Mouse (Mus musculus): ENCODE data around the gene Qtrt1. TPM values are rescaled to one million over a fixed set of nuclear protein-coding genes. Genes with fewer than 3 reads are reported as not detected.

Qtrt1 gene
- polyA plus RNA-seq, 1 experiment = not detected

- Histone ChIP-seq H3K27ac (ENCODE audit: insufficient read depth, low read depth, low read length) (peak overlapping the region; percentile 84; the same call in 1 of the 2 replicates), H3K4me1 (ENCODE audit: control insufficient read depth, insufficient read depth, low read length) (peaks cover 35% of the 10 kb centered on the region), H3K4me3 (ENCODE audit: insufficient read depth, low read depth, low read length) (no peak overlapping the region)
- 43% methylated on average over 2 of the region's 2 CpGs for WGBS
- TF ChIP-seq POLR2A (IDR thresholded peaks at IDR 0.05; ENCODE audit: insufficient read depth, low read depth, low read length) (no peak), CTCF (IDR thresholded peaks at IDR 0.05; ENCODE audit: insufficient read depth, low read depth, low read length) (no peak)
Measured at GRCm38 (mm10) chr9:21427773-21428172, 16.1 kb downstream of the Qtrt1 start.

GRCm38 (mm10) chr9:21428178-21428577, 16.5 kb downstream of the Qtrt1 start:
- Histone ChIP-seq H3K4me3 (ENCODE audit: insufficient read depth, low read depth, low read length) (no peak overlapping the region), H3K27ac (ENCODE audit: insufficient read depth, low read depth, low read length) (peak overlapping the region; percentile 84), H3K4me1 (ENCODE audit: control insufficient read depth, insufficient read depth, low read length) (peaks cover 37% of the 10 kb centered on the region)
- no peak for TF ChIP-seq POLR2A (IDR thresholded peaks at IDR 0.05; ENCODE audit: insufficient read depth, low read depth, low read length)
- no peak for TF ChIP-seq CTCF (IDR thresholded peaks at IDR 0.05; ENCODE audit: insufficient read depth, low read depth, low read length)
- WGBS = 77% methylated on average over 6 of the region's 6 CpGs

GRCm38 (mm10) chr9:21430724-21431123, 19.1 kb downstream of the Qtrt1 start:
- WGBS = 14% methylated on average over 7 of the region's 7 CpGs
- no peak overlapping the region for H3K4me3 ChIP-seq (ENCODE audit: insufficient read depth, low read depth, low read length)
- peak overlapping the region; percentile 94 for H3K27ac ChIP-seq (ENCODE audit: insufficient read depth, low read depth, low read length)
- TF ChIP-seq CTCF (IDR thresholded peaks at IDR 0.05; ENCODE audit: insufficient read depth, low read depth, low read length) (no peak), POLR2A (IDR thresholded peaks at IDR 0.05; ENCODE audit: insufficient read depth, low read depth, low read length) (no peak)
- H3K4me1 ChIP-seq (ENCODE audit: control insufficient read depth, insufficient read depth, low read length) = peaks cover 50% of the 10 kb centered on the region

- Histone ChIP-seq H3K4me3 (ENCODE audit: insufficient read depth, low read depth, low read length) (no peak overlapping the region), H3K27ac (ENCODE audit: insufficient read depth, low read depth, low read length) (0 out of 2 replicates have a peak overlapping the region, but pooled peaks have one; percentile 34), H3K4me1 (ENCODE audit: control insufficient read depth, insufficient read depth, low read length) (peaks cover 63% of the 10 kb centered on the region)
- no peak for TF ChIP-seq CTCF (IDR thresholded peaks at IDR 0.05; ENCODE audit: insufficient read depth, low read depth, low read length)
- TF ChIP-seq POLR2A (IDR thresholded peaks at IDR 0.05; ENCODE audit: insufficient read depth, low read depth, low read length) = no peak
- WGBS = 69% methylated on average over 7 of the region's 7 CpGs
Measured at GRCm38 (mm10) chr9:21432066-21432465, 20.4 kb downstream of the Qtrt1 start.

DNA sequence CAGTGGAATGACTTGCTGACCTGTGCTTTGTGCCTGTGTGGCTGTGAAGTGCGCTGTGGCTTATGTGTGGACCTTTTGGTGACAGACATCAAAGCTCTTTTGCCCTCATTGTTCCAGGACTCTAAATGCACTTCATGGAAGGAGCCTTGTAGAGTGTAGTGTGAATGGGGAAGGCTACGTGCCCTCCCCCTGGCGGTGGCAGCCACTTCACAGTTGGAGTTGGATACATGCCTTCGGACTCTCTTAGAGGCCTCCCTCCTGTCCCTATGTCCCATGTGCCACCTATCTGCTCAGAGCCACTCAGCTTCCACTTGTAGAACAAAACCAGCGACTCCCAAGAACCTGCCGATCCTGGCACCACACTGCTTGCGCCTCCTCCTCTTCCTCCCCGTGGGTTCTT, 22.1 kb downstream of the Qtrt1 start:
- H3K27ac ChIP-seq (ENCODE audit: insufficient read depth, low read depth, low read length) = peak overlapping the region; percentile 48
- H3K4me3 ChIP-seq (ENCODE audit: insufficient read depth, low read depth, low read length) = no peak overlapping the region
- H3K4me1 ChIP-seq (ENCODE audit: control insufficient read depth, insufficient read depth, low read length) = peaks cover 65% of the 10 kb centered on the region
- 55% methylated on average over 8 of the region's 8 CpGs for WGBS
- no peak for TF ChIP-seq POLR2A (IDR thresholded peaks at IDR 0.05; ENCODE audit: insufficient read depth, low read depth, low read length)
- TF ChIP-seq CTCF (IDR thresholded peaks at IDR 0.05; ENCODE audit: insufficient read depth, low read depth, low read length) = no peak

GRCm38 (mm10) chr9:21434410-21434809, 22.8 kb downstream of the Qtrt1 start:
- WGBS = 26% methylated on average over 2 of the region's 2 CpGs

GRCm38 (mm10) chr9:21435777-21436635, 24.4 kb downstream of the Qtrt1 start:
- 79% methylated on average over 7 of the region's 7 CpGs for WGBS
- no peak overlapping the region for H3K4me3 ChIP-seq (ENCODE audit: insufficient read depth, low read depth, low read length)
- peaks cover 61% of the 10 kb centered on the region for H3K4me1 ChIP-seq (ENCODE audit: control insufficient read depth, insufficient read depth, low read length)
- H3K27ac ChIP-seq (ENCODE audit: insufficient read depth, low read depth, low read length) = peak overlapping the region; percentile 49
- TF ChIP-seq CTCF (IDR thresholded peaks at IDR 0.05; ENCODE audit: insufficient read depth, low read depth, low read length) (no peak), POLR2A (IDR thresholded peaks at IDR 0.05; ENCODE audit: insufficient read depth, low read depth, low read length) (no peak)

More at GRCm38 (mm10) chr9:21434410-21434809, 22.8 kb downstream of the Qtrt1 start:
- Histone ChIP-seq H3K4me1 (ENCODE audit: control insufficient read depth, insufficient read depth, low read length) (peaks cover 63% of the 10 kb centered on the region), H3K4me3 (ENCODE audit: insufficient read depth, low read depth, low read length) (no peak overlapping the region), H3K27ac (ENCODE audit: insufficient read depth, low read depth, low read length) (no peak overlapping the region)
- TF ChIP-seq POLR2A (IDR thresholded peaks at IDR 0.05; ENCODE audit: insufficient read depth, low read depth, low read length) = no peak
- TF ChIP-seq CTCF (IDR thresholded peaks at IDR 0.05; ENCODE audit: insufficient read depth, low read depth, low read length) = no peak

- no peak for TF ChIP-seq CTCF (IDR thresholded peaks at IDR 0.05; ENCODE audit: insufficient read depth, low read depth, low read length)
- no peak for TF ChIP-seq POLR2A (IDR thresholded peaks at IDR 0.05; ENCODE audit: insufficient read depth, low read depth, low read length)
- Histone ChIP-seq H3K4me3 (ENCODE audit: insufficient read depth, low read depth, low read length) (no peak overlapping the region), H3K4me1 (ENCODE audit: control insufficient read depth, insufficient read depth, low read length) (peaks cover 61% of the 10 kb centered on the region), H3K27ac (ENCODE audit: insufficient read depth, low read depth, low read length) (peak overlapping the region; percentile 77)
- WGBS = 63% methylated on average over 6 of the region's 6 CpGs
Measured at GRCm38 (mm10) chr9:21437577-21437976, 25.9 kb downstream of the Qtrt1 start.

DNA sequence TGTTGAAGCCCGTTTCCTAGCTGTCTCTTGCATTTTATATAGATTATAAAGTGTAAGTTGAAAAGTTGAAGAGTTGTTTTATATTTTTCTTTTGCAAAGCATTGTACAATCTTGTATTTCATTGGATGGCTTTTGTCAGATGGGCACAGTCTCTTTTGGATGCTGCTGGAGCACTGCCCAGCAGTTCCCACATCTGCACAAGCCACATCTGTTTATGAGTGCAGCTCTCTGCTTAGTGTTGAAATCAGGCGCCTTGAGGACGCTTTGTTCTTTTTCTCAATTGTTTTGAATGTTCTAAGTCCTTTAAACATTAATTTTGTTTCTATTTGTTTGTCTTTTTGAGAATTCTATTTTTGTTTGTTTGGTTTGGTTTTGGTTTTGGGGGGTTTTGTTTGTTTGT, 26.6 kb downstream of the Qtrt1 start:
- H3K4me1 ChIP-seq (ENCODE audit: control insufficient read depth, insufficient read depth, low read length) = peaks cover 59% of the 10 kb centered on the region
- no peak overlapping the region for H3K4me3 ChIP-seq (ENCODE audit: insufficient read depth, low read depth, low read length)
- H3K27ac ChIP-seq (ENCODE audit: insufficient read depth, low read depth, low read length) = peak overlapping the region; percentile 77
- 11% methylated on average over 3 of the region's 3 CpGs for WGBS
- no peak for TF ChIP-seq POLR2A (IDR thresholded peaks at IDR 0.05; ENCODE audit: insufficient read depth, low read depth, low read length)
- no peak for TF ChIP-seq CTCF (IDR thresholded peaks at IDR 0.05; ENCODE audit: insufficient read depth, low read depth, low read length)
